Mouse (Mus musculus) heart, embryonic 13.5 days (tissue): ENCODE data around the gene Cdk2ap1. TPM values are rescaled to one million over a fixed set of nuclear protein-coding genes. Genes with fewer than 3 reads are reported as not detected.
"Not testable (repeated sequence)": the region's sequence is repeated elsewhere in the genome, so short reads cannot be mapped to it uniquely, and the experiment has no call there.

Experiments
- ATAC-seq: fragments of 200-750 bp; cut with Nextera tagmentation; 2 replicates; pipeline ENCODE4 v1.8.0; 2017; ENCODE audit warnings: moderate TSS enrichment; ENCODE audit not compliant: insufficient number of reproducible peaks, low FRiP score, low TSS enrichment; ENCODE audit errors: extremely low read depth
- H3K27ac ChIP-seq: fragments of 300-500 bp; sonication (generic); replicated peaks from 2 replicates; pipeline ENCODE4 v1.5.1; 2015; ENCODE audit warnings: moderate library complexity, mild to moderate bottlenecking, inconsistent platforms
- H3K27me3 ChIP-seq: fragments of 300-500 bp; sonication (generic); replicated peaks from 2 replicates; pipeline ENCODE4 v1.6.1; 2015; ENCODE audit warnings: mild to moderate bottlenecking, inconsistent platforms
- H3K36me3 ChIP-seq: fragments of 300-500 bp; sonication (generic); 2 replicates; pipeline ENCODE4 v1.6.1; 2015; ENCODE audit warnings: mild to moderate bottlenecking, inconsistent platforms
- H3K4me1 ChIP-seq: fragments of 300-500 bp; sonication (generic); 2 replicates; pipeline ENCODE4 v1.6.1; 2015; ENCODE audit warnings: inconsistent platforms
- H3K4me2 ChIP-seq: fragments of 300-500 bp; sonication (generic); 2 replicates; pipeline ENCODE4 v1.6.1; 2015; ENCODE audit warnings: inconsistent platforms, mild to moderate bottlenecking, moderate library complexity
- H3K4me3 ChIP-seq: fragments of 300-500 bp; sonication (generic); 2 replicates; pipeline ENCODE4 v1.5.1; 2015; ENCODE audit warnings: moderate library complexity, mild to moderate bottlenecking, inconsistent platforms
- H3K9ac ChIP-seq: fragments of 300-500 bp; sonication (generic); 2 replicates; pipeline ENCODE4 v1.6.1; 2015; ENCODE audit warnings: inconsistent platforms, mild to moderate bottlenecking, moderate library complexity
- H3K9me3 ChIP-seq: fragments of 300-500 bp; sonication (generic); 2 replicates; pipeline ENCODE4 v1.6.1; 2016; ENCODE audit warnings: inconsistent platforms
- WGBS: fragments of 180-500 bp; shearing (Covaris S2); methylation state at CpG from one replicate; pipeline ENCODE4 v1.1.7; 2015; ENCODE audit warnings: mixed read lengths; 5-methylcytosine and 5-hydroxymethylcytosine counted together
- polyA plus RNA-seq: library from polyadenylated mRNA; unstranded; fragments of >200 nt; fragmentation: Nextera tagmentation; extraction: Ambion mirVana; gene quantifications from 2 replicates; pipeline ENCODE4 v1.2.1, GENCODE M21; 2015

Gene Cdk2ap1
- polyA plus RNA-seq, 1 experiment from 2014 or later = 20.5 TPM

DNA sequence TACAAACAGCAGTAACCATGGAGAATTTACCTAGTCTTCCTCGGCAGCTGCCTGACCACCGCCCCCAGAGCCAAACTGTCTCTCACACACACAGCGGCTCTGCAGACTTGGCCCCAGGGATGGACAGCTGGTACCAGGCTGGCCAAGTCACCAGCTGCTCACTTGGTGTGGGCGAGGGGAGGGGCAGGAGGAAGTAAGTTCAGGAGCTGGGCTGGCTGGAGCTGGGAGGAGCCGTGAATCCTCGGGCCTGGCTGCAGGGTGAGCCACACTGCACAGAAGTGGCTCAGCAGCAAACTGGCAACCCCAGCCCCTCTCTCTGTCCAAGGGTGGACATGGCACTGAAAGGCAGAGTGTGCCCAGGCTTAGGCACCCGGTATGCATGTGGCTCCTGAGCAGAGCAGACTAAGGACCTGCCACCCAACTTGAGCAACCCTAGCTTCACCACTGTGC is 11.7 kb downstream of the Cdk2ap1 start:
- H3K27ac ChIP-seq = peak overlapping the region; percentile 98
- ATAC-seq = no peak
- H3K9ac ChIP-seq = peak overlapping the region; percentile 100
- H3K9me3 ChIP-seq = no peaks in the 10 kb centered on the region
- peaks cover 40% of the 10 kb centered on the region for H3K36me3 ChIP-seq
- H3K4me2 ChIP-seq = peak overlapping the region; percentile 96
- WGBS = 37% methylated on average over 7 of the region's 7 CpGs
- peak overlapping the region; percentile 71 for H3K4me3 ChIP-seq
- peaks cover 29% of the 10 kb centered on the region for H3K4me1 ChIP-seq
- no peaks in the 10 kb centered on the region for H3K27me3 ChIP-seq

- Histone ChIP-seq H3K27ac (peak overlapping the region; percentile 98), H3K4me1 (peaks cover 29% of the 10 kb centered on the region), H3K9me3 (no peaks in the 10 kb centered on the region), H3K27me3 (no peaks in the 10 kb centered on the region), H3K9ac (0 out of 2 replicates have a peak overlapping the region, but pooled peaks have one; percentile 100), H3K4me3 (no peak overlapping the region), H3K4me2 (no peak overlapping the region), H3K36me3 (peaks cover 43% of the 10 kb centered on the region)
- no peak for ATAC-seq
- 89% methylated on average over 2 of the region's 2 CpGs for WGBS
Observed at GRCm38 (mm10) chr5:124350350-124350749, 12.5 kb downstream of the Cdk2ap1 start.

DNA sequence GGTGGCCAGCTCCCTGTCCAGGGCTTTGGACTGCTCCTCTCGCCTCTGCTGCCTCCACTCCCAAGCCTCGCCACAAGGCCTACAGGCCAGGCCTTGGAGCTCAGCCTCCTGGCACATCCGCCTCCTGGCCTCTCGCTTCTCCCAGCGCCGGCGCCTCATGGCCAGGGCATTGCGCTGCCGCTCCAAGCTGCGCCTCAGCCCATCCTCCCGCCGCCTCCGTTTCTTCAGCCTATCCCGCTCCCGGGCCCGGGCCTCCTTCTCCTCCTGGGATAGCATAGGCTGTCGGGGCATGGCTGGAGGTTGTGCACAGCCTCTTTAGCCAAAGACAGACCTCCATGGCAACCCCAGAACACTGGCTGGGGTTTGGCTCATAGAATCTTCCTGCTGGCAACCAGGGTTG is 13.7 kb downstream of the Cdk2ap1 start:
- no peak overlapping the region for H3K4me3 ChIP-seq
- no peaks in the 10 kb centered on the region for H3K27me3 ChIP-seq
- no peak overlapping the region for H3K9ac ChIP-seq
- WGBS = 94% methylated on average over 17 of the region's 17 CpGs
- no peak for ATAC-seq
- peaks cover 27% of the 10 kb centered on the region for H3K4me1 ChIP-seq
- H3K9me3 ChIP-seq = no peaks in the 10 kb centered on the region
- peaks cover 54% of the 10 kb centered on the region for H3K36me3 ChIP-seq
- H3K27ac ChIP-seq = no peak overlapping the region
- H3K4me2 ChIP-seq = no peak overlapping the region

GRCm38 (mm10) chr5:124342897-124343296 is 20.0 kb downstream of the Cdk2ap1 start:
- Histone ChIP-seq H3K4me3 (no peak overlapping the region), H3K36me3 (peaks cover 43% of the 10 kb centered on the region)

DNA sequence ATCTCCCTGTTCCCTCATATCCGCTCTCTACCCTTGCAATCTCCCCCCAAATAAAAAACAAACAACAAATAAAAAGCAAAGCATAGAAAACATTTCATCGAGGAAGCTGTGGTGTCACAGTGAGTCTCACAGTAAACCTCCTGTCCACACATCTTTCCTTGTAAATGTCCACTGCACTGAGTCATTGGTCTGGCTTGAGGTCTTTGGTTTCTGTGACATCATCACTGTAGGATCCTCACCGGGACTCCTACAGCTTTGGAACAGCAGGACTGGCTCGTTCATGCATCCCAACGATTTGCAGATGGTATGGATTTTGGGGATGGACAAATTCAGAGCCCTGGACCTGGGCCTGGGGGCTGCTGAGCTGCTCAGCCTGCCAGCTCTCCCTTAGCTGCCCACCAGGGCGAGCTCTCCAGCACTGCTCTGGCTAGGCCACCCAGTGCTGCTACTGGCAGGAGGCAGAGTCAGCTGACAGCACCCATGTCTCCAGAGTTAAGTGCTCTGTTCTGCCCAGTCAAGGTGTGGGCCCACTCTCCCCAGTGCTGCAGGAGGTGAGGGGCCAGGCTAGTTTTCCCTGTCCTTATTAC is 21.0 kb downstream of the Cdk2ap1 start:
- H3K4me3 ChIP-seq, H3K27me3 ChIP-seq, H3K4me2 ChIP-seq, H3K9me3 ChIP-seq, H3K9ac ChIP-seq, ATAC-seq, H3K27ac ChIP-seq: not testable (repeated sequence)
- Histone ChIP-seq H3K36me3 (peaks cover 34% of the 10 kb centered on the region), H3K4me1 (peaks cover 42% of the 10 kb centered on the region)
- WGBS = 59% methylated on average over 6 of the region's 6 CpGs

More at GRCm38 (mm10) chr5:124342897-124343296, 20.0 kb downstream of the Cdk2ap1 start:
- no peaks in the 10 kb centered on the region for H3K9me3 ChIP-seq
- peaks cover 32% of the 10 kb centered on the region for H3K4me1 ChIP-seq
- WGBS = 79% methylated on average over 8 of the region's 8 CpGs
- no peak for ATAC-seq
- H3K27me3 ChIP-seq = no peaks in the 10 kb centered on the region
- no peak overlapping the region for H3K27ac ChIP-seq
- no peak overlapping the region for H3K9ac ChIP-seq
- H3K4me2 ChIP-seq = no peak overlapping the region

DNA sequence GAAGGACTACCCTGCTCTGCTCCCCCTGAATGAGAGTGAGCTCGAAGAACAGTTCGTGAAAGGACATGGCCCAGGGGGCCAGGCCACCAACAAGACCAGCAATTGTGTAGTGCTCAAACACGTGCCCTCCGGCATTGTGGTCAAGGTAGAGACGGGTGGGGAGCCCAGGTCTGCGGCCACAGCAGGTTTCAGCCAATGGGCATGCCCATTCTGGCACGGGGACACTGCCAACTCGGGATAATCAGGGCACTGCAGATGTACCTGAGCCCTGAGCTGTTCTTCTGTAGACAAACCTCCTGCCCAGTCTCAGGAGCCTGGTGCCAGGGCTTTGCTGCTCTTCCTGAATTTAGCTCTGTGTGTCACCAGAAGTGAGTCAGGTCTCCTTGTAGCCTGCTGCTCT is 24.1 kb downstream of the Cdk2ap1 start:
- Histone ChIP-seq H3K4me2 (no peak overlapping the region), H3K36me3 (peaks cover 10% of the 10 kb centered on the region), H3K27me3 (no peaks in the 10 kb centered on the region), H3K4me1 (peaks cover 68% of the 10 kb centered on the region), H3K9me3 (no peaks in the 10 kb centered on the region), H3K9ac (no peak overlapping the region), H3K27ac (peak overlapping the region; percentile 28; the same call in 1 of the 2 replicates), H3K4me3 (no peak overlapping the region)
- WGBS = 86% methylated on average over 8 of the region's 8 CpGs
- no peak for ATAC-seq

DNA sequence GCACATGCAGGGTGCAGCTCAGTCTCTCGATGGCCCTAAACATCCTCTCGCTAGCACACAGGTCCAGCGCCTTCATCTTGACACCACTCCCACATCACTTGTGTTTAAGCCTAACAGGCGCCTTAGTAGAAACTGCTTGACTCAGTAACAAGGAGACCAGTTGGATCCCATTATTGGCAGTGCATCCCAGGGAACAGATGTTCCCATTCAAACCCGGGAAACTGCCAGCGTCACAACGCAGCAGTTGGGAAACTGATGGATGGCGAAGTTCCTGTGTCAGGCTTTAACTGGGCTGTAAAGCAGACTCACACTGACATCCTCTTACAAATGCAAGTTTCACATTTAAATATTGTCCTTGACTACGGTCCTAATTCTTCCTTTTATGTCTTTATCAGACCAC is 25.0 kb downstream of the Cdk2ap1 start:
- Histone ChIP-seq H3K4me1 (peaks cover 76% of the 10 kb centered on the region), H3K9me3 (no peaks in the 10 kb centered on the region), H3K9ac (no peak overlapping the region), H3K4me3 (no peak overlapping the region), H3K27me3 (no peaks in the 10 kb centered on the region), H3K27ac (peak overlapping the region; percentile 54; the same call in 1 of the 2 replicates), H3K4me2 (no peak overlapping the region), H3K36me3 (peaks cover 10% of the 10 kb centered on the region)
- no peak for ATAC-seq
- WGBS = 68% methylated on average over 9 of the region's 9 CpGs

DNA sequence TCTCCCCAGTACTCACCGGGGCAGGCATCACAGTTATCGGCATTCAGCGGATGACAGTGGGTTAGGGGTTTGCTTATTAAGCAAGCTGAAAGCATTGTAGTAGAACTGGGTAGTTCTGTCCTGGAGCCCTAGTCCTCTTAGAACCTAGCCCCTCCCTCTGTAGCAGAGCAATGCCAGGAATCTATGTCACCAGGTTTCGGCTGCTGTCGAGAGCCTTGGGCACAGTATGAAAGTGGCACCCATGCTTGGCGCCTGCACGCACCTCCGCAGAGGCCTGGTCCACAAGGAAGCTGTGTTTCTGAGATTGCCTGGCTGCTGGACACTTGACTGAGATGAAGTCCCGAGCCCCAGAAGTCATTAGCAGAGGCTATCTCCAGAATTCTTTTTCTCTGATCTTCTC is 25.8 kb downstream of the Cdk2ap1 start:
- no peaks in the 10 kb centered on the region for H3K27me3 ChIP-seq
- no peaks in the 10 kb centered on the region for H3K9me3 ChIP-seq
- no peak overlapping the region for H3K4me2 ChIP-seq
- 54% methylated on average over 9 of the region's 9 CpGs for WGBS
- peak overlapping the region; percentile 29; the same call in 1 of the 2 replicates for H3K9ac ChIP-seq
- peaks cover 74% of the 10 kb centered on the region for H3K4me1 ChIP-seq
- peak overlapping the region; percentile 54 for H3K27ac ChIP-seq
- H3K36me3 ChIP-seq = peaks cover 10% of the 10 kb centered on the region
- no peak for ATAC-seq
- no peak overlapping the region for H3K4me3 ChIP-seq

DNA sequence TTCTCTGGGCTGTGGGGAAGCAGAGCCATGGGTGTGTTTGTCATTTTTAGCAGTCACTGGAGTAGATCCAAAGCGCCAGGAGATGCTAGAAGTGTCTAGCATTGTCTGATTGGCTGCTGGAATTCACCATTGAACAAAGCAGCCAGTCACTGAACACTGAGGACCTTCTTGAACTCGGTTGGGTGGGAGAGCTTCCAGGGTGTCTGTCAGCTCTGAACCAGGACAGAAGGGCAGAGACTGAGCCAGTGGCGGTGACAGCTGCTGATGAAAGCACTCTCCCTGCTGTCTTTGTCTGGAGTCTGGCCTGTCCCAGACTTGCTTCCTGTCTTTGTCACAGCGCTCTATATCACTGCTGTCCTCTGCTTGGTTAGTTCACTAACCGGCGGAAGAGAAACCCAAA is 28.5 kb downstream of the Cdk2ap1 start:
- 9% methylated on average over 6 of the region's 6 CpGs for WGBS
- peak overlapping the region; percentile 84 for H3K27ac ChIP-seq
- peak overlapping the region; percentile 41 for H3K4me2 ChIP-seq
- H3K4me1 ChIP-seq = peaks cover 59% of the 10 kb centered on the region
- H3K36me3 ChIP-seq = 0 out of 2 replicates have a peak, but pooled peaks cover 2% of the 10 kb centered on the region
- no peaks in the 10 kb centered on the region for H3K27me3 ChIP-seq
- ATAC-seq = peak; percentile 74; the same call in 1 of the 2 replicates
- no peaks in the 10 kb centered on the region for H3K9me3 ChIP-seq
- H3K9ac ChIP-seq = peak overlapping the region; percentile 50
- peak overlapping the region; percentile 11; the same call in 1 of the 2 replicates for H3K4me3 ChIP-seq

DNA sequence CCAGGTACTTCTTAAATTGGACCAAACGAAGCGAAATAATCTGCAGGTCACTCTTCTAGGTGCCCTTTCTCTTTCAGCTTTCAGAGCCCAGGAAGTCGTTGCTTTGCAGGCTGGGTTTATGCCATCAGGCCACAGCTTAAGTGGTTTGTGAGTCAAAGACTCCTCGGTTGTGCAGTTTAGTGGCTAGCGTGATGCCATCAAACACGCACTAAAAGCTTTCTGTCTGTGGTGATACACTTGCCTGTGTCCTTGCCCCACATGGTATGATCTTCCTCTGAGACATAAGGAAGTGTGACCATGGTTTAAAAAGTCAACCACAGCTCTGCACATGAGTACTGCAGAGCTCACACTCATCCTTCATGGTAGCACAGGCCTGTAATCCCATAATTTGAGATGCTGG is 32.8 kb downstream of the Cdk2ap1 start:
- no peak for ATAC-seq
- H3K9ac ChIP-seq = no peak overlapping the region
- WGBS = 93% methylated on average over 6 of the region's 6 CpGs

DNA sequence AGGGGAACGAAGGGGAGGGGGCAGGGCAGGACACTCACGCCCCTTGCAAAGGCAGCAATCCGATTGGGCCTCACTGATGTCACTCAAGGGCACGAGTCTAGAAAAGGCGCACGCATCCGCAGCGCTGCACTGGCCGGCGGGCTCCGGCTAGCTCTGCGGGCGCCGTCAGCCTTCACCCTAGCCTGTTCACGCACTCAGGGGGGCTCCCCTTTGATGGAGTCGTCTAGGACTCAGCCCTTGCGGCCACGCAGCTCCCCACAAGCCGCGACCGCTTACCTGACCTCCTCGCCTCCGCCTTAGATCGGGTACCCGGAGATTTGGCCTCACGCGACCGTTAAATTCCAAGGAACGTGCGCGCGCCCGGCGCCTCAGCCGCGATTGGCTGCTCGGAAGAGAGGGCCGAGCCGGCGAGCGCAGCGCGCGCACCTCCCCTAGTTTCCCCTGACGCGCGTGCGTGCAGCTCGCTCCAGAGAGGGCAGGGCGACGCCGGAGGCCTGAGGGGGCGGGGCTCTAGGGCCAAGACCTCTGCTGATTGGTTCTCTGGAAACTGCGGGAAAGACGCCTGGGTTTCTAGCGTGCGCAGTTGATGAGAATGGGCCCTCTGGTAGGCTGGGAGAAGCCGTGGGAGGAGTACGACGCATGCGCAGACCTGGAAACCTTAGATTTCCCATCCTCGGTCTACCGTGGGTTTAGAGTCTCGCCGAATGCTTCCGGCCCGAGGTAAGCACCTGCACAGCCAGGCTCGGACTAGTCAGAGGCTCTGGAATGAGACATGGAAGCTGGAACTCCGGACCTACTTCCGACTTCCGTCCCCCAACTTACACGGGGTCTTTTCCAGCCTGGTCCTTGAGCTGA is 35.1 kb downstream of the Cdk2ap1 start, which contains the start of the genes Mphosph9 and 2810006K23Rik:
Gene Mphosph9, minus strand, starts transcription at position 463 of the 855 bp plus-strand sequence.
Gene 2810006K23Rik, plus strand, starts transcription at position 580 of the 855 bp plus-strand sequence.
- H3K36me3 ChIP-seq = peaks cover 21% of the 10 kb centered on the region
- under 1% methylated on average over 72 of the region's 72 CpGs for WGBS
- no peaks in the 10 kb centered on the region for H3K9me3 ChIP-seq
- peak within 1 kb of the TSS; percentile 90 for H3K9ac ChIP-seq
- ATAC-seq = peak; percentile 97
- H3K4me3 ChIP-seq = peak within 1 kb of the TSS; percentile 78
- H3K4me2 ChIP-seq = peak within 1 kb of the TSS; percentile 96
- no peaks in the 10 kb centered on the region for H3K27me3 ChIP-seq
- H3K27ac ChIP-seq = peak within 1 kb of the TSS; percentile 93
- H3K4me1 ChIP-seq = peaks cover 21% of the 10 kb centered on the region

More for the DNA sequence above, 32.8 kb downstream of the Cdk2ap1 start:
- H3K4me3 ChIP-seq = no peak overlapping the region
- H3K36me3 ChIP-seq = peaks cover 1% of the 10 kb centered on the region; the same call in 1 of the 2 replicates
- H3K27me3 ChIP-seq = no peaks in the 10 kb centered on the region
- H3K4me1 ChIP-seq = peaks cover 42% of the 10 kb centered on the region
- no peak overlapping the region for H3K27ac ChIP-seq
- no peaks in the 10 kb centered on the region for H3K9me3 ChIP-seq
- H3K4me2 ChIP-seq = no peak overlapping the region
